Mouse (Mus musculus) CH12F3 (cell line): Measurements from ENCODE around the gene Ndufaf2.

Experiments
- in situ Hi-C: fragments of 300-500 bp; cut with MboI; formaldehyde crosslinking; loops from 2 replicates; pipeline ENCODE4 v1.14.3; 2020; ENCODE audit warnings: low sequenced_read_pairs

The Ndufaf2 gene

GRCm38 (mm10) chr13:108095617-108096016 lies 62.8 kb downstream of the Ndufaf2 start:
- in situ Hi-C loops, result no loop called here

GRCm38 (mm10) chr13:108094681-108095080 lies 63.7 kb downstream of the Ndufaf2 start:
- in situ Hi-C loops, result no loop called here

DNA sequence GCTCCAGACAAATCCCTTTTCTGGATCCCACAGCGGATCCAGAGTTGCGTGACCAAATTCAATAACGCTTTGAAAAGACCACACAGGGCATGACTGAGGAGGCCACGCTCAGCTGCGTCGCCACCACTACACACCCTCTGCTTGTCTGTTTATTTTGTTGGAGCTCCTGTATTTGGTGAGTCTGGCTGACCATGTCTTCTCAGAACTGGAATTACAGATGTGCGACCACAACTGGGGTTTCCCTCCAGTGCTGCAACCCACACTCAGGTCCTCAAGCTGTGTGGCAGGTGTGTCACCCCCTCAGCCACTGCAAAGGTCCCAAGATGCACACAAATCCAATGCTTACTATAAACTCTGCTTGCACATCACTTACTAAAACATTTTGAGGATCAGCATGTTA lies 66.1 kb downstream of the Ndufaf2 start:
- in situ Hi-C loops, result no loop called here

DNA sequence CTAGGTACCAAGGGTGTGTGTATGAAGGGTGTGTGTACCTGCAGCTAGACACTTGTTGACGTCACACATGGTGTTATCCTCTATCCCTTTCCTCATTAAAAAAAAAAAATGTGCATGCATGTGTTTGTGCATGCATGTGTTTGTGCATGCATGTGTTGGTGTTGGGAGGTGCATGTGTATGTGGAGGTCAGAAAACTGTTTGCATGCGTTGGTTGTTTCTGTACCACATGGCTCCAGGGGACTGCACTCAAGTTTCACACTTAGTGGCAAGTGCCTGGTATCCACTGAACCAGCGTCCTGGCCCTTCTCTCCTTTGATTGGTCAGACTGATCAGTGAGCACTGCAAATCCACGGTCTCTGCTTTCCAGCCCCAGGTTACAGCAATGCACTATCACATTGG lies 71.7 kb downstream of the Ndufaf2 start:
- in situ Hi-C loops, result no loop called here

- in situ Hi-C loops, result no loop called here
Observed at GRCm38 (mm10) chr13:108086036-108086435, 72.4 kb downstream of the Ndufaf2 start.

DNA sequence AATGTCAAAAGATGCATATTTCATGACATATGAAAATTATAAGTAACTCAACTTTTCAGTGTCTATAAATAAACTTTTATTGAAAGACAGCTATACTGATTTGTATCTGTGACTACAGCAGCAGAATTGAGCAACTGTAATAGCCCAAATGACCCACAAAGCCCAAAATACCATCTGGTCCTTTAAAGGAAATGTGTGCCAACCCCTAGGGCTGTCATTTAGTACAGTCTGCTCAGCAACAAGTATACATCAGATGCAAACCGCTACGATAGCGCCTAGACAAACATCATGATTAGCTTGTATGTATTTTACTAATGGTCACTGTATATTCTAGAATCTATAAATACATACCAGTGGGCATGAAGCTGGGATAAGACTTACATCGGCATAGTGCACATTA lies 74.3 kb downstream of the Ndufaf2 start:
- in situ Hi-C loops, result no loop called here

DNA sequence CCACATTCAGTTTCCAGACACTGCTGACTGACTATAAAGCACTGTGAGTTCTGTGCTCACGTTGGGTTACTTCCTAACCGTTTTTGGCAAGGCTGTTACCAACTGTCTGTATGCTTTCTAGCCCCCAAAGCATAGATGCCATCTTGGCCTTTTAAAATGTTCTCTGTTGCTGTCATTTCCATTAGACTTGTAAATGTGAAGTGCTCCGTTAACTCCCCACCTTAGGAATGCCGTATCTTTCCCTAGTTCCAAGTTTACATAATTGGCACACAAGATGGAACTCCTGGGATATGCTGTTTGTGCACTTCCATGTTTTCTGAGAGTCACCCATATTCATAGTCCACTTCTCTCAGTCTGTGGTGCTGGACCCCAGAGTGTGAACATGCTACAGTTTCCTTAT lies 80.5 kb downstream of the Ndufaf2 start:
- in situ Hi-C loops, result no loop called here

- in situ Hi-C loops, result no loop called here
Observed at GRCm38 (mm10) chr13:108077476-108077875, 80.9 kb downstream of the Ndufaf2 start.

GRCm38 (mm10) chr13:108070171-108070570 lies 88.3 kb downstream of the Ndufaf2 start:
- in situ Hi-C loops, result no loop called here

DNA sequence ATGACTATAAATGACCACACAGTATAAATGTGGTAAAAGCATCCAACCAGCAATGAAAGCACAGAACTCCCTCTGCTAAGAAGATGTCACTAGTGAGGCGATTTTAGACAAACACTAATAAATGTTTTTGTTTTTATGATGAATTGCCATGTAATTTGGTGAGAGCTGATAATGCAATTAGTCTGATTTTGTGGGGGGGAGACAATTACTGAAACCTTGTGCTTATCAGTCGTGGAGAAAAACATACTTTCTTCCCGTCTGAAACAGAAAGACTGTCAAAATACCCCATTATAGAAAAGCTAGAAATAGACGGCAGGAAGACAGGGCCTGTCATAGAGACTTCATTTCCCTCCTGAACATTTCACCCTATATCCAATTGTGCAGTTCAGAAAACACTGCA lies 89.3 kb downstream of the Ndufaf2 start:
- in situ Hi-C loops, result no loop called here

GRCm38 (mm10) chr13:108066021-108066420 lies 92.4 kb downstream of the Ndufaf2 start:
- in situ Hi-C loops, result no loop called here

- in situ Hi-C loops, result no loop called here
Observed at GRCm38 (mm10) chr13:108064331-108064730, 94.1 kb downstream of the Ndufaf2 start.

DNA sequence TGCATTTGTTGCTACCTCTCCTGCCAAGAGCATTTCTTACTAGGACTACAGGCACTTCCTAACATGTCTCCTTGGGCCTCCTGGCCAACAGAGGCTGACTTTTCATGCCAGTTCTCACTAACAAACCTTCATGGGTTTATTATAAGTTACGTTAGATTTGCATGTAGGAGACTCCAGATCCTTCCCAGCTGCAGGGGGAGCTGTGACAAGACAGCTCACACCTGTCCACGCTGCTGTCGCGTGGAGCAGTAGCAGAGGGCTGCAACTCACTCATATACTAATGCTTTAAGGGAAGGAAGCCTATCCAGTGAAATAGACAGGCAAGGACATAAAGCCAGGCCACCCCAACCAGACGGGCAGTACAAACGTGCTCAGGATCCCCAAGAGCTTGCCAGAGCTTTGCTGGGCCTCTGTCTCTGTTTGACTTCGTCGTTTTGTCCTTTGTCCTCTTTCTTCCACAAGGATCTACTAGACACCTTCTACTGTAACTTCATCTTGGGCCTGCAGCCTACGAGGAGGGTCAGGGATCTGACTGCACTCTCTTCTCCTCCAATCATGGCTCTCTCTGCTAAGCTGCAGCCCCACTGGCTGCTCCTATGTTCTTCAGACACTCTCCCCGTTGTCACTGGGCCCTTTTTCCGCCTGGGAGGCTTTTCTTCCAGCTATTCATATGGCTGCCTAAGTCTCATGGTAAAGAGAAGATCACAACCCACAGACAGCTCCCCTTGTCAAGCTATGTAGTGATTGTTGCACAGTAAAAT lies 94.9 kb downstream of the Ndufaf2 start:
- in situ Hi-C loops, result no loop called here

DNA sequence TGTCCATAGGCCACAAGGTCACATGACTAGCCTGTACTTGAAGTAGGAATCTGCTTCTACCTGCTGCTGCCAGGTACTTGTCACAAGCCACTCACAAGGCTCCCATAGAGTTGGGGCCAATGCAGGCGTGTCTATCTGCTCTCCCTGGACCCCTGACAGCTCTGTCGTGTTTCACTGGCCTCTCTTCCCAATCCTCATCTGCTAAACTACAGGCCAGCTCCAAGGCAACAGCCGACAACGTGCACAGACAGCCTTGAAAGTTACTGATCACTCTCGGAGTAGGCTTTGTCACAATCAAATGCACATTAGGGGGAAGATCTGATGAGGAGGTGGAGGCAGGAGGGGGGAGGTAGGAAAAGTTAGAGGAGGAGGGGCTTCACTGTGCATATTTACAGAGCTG lies 95.5 kb downstream of the Ndufaf2 start:
- in situ Hi-C loops, result no loop called here

GRCm38 (mm10) chr13:108060936-108061578 lies 97.4 kb downstream of the Ndufaf2 start:
- in situ Hi-C loops, result no loop called here

DNA sequence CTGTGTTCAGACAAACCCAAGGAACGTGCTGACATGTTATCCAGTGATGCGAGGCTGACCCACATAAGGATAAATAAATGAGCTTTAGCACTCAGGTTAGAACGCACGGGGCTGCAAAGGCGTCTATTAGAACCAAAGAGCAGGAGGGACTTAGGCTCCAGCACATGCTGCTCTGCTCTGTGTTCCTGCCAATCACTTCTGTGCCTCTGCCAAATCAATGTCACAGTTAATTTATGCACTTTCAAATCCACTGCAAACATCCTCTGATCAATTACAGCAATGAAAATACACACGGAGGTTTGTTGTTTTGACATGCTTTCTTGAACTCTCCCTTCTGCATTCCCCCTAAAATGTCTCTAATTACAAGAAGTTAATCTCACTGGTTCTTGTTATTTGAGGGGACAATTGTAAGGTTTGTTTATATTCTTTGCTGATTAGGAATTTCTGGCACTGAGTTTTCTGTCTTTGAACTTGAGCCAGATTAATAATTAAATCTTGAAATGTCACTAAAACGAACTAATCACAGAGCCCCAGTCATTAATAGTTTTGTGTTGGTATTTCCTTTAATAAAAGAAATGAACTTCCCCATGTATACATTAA lies 98.0 kb downstream of the Ndufaf2 start:
- in situ Hi-C loops, result no loop called here

DNA sequence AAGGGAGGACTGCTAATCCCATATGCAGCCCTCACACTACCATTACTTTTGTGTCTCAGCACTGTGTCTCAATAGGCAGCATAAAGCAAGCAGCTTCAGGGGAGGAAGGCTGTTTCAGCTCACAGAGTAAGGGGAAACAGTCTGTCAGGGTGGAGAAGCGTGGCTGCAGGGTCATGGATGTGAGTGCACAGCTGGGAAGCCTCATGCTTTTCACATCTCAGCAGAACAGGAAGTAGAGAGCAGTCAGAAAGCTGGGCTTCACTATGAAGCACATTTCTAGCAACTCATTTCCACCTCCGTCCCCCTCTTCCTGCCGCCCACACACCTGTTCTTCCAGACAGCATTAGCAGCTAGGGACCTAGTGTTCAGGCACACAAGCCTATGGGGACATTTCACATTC lies 101.5 kb downstream of the Ndufaf2 start:
- in situ Hi-C loops, result no loop called here

DNA sequence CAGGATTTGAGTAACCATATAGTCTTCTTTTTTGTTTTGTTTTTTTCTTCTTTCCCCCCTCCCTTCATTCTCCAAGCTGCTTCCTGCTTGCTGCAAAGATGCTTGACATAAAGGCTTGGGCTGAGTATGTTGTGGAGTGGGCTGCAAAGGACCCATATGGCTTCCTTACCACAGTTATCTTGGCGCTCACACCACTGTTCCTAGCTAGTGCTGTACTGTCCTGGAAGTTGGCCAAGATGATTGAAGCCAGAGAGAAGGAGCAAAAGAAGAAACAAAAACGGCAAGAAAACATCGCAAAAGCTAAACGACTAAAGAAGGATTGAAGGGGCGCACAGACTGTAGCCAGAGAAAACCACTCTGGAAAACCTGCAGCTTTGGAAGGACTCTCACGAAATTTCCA lies 111.1 kb downstream of the Ndufaf2 start:
- in situ Hi-C loops, result no loop called here

DNA sequence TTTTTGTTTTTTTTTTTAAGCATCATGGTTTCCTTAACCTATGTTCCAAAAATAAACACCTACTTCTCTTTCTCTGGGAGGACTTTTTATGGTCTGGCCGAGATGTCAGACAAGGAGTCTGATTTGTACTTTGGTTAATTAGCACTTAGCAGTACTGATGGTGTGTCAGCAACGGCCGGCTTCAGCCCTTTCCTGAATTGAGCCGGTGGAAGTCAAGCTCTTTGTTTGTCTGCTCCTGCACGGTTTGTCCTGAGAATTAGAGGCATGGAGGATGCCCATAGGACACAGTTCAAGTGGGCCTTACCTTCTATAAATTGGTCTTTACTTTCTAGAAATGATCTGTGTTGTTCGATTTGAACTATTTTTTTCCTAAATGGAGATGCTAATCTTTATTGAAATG lies 111.5 kb downstream of the Ndufaf2 start:
- in situ Hi-C loops, result no loop called here

DNA sequence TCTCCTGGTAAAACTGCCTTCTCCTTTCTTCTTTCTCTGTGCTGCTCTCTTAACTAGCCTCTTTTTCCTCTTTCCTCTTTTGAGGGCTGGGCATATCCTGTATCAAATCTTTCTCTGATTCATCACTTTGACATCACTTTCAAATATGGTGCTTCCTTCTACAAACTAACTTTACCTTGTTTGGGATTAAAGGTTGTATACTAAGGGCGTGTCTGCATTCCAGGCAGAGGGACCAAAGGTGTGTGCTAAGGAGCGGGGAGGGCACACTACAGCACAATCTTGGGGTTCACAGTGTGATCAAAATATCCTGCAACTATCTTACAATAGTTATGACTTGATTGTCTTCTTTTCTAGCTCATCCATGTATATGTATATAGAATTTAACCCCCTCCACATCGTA lies 112.4 kb downstream of the Ndufaf2 start:
- in situ Hi-C loops, result no loop called here

DNA sequence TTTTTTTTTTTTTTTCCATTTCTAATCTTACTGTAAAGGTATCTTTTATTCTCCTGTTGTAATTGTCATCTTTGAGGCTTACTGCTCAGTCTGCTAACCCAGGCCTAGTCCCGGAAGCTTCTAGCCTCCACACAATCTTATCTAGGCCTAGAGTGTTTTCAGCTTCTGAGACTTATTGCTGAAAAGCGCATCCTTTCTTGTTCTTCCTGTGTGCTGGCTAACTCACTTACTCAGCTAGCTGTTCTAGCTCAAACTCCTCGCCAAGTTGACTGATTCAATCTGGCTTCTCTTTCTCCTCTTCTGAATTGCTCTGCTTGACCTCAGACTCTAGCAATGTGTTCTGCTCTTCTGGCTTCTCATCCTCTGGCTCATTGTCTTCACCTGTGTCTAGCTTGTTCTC lies 112.8 kb downstream of the Ndufaf2 start:
- in situ Hi-C loops, result no loop called here

DNA sequence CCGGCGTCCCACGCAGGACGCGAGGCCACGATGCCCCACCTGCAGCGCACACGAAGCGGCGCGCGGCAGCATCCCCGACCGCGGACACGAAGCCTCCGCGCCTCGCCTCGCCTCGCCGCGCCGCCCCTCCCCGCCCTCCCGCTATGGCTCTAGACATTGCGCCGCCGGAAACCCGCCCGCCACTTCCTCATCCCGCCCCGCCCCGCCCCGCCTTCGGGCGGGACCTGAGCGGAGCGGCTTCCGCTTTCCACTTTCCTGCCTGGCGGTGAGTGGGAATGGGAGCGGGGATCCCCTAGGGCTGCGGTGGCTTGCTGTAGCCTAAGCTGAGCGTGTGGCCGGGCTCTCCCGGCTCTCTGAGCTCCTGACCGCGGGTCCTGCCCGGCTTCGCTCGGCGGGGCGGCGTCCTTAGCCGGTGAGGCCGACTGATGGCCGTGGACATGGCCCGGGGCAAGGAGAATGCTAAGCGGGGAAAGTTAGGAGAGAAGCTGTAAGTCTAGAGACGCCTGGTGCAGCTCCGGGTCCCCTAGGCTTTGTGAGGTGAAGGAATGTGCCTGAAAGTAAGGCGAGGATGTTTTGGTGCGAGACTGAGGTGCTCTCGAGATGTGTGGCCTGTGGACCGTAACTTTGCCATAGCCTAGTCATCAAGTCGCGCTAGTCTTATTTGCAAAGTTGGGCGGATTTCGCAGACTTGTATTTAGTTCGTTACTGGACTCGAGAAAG lies 114.0 kb downstream of the Ndufaf2 start, which contains the start of gene Smim15:
Smim15 (plus strand) TSS at position 225 of the 720 bp plus-strand sequence.
- in situ Hi-C loops, result no loop called here
